Mouse (Mus musculus) WW6 (cell line): Measurements from ENCODE around the gene Olfr1472.
"Not testable (repeated sequence)": the region's sequence is repeated elsewhere in the genome, so short reads cannot be mapped to it uniquely, and the experiment has no call there.

Source experiments
- DNase-seq: peaks from one replicate; pipeline ENCODE4 v3.0.0-alpha.2; 2013; ENCODE audit warnings: low read depth, low spot score

Olfr1472 gene

GRCm38 (mm10) chr19:13455986-13456385 lies at the start of gene Olfr1472:
Gene Olfr1472 (minus strand): TSS chr19:13456086.
- DNase-seq: no peak

GRCm38 (mm10) chr19:13500246-13500645 lies 44.4 kb upstream of the Olfr1472 start, which contains the start of gene Olfr1477:
Gene Olfr1477 (plus strand): TSS chr19:13500546.
- no peak for DNase-seq

GRCm38 (mm10) chr19:13480096-13480495 lies 24.2 kb upstream of the Olfr1472 start, which contains the start of gene Olfr1475:
Gene Olfr1475 (minus strand): TSS chr19:13480196.
- DNase-seq: no peak

GRCm38 (mm10) chr19:13469265-13469664 lies 13.4 kb upstream of the Olfr1472 start, which contains the start of gene Olfr1474:
Gene Olfr1474 (plus strand): TSS chr19:13469565.
- not testable (repeated sequence) for DNase-seq

GRCm38 (mm10) chr19:13443109-13443508 lies 12.8 kb downstream of the Olfr1472 start, which contains the start of gene Olfr1471:
Gene Olfr1471 (plus strand): TSS chr19:13443409.
- DNase-seq: not testable (repeated sequence)

- no peak for DNase-seq
Measured at GRCm38 (mm10) chr19:13407549-13407948, 48.3 kb downstream of the Olfr1472 start, which contains the start of gene Olfr1469. Gene Olfr1469 (plus strand): TSS chr19:13407849.
